Mouse (Mus musculus) cerebellum, postnatal 36 days (tissue): Measurements from ENCODE around the gene Slc26a8.

Experiments
- DNase-seq, 2 experiments: peaks; one replicate each; pipeline ENCODE4 v3.0.0; 2021 to 2022; ENCODE audit warnings: mixed read lengths in 2 of 2

Gene Slc26a8

DNA sequence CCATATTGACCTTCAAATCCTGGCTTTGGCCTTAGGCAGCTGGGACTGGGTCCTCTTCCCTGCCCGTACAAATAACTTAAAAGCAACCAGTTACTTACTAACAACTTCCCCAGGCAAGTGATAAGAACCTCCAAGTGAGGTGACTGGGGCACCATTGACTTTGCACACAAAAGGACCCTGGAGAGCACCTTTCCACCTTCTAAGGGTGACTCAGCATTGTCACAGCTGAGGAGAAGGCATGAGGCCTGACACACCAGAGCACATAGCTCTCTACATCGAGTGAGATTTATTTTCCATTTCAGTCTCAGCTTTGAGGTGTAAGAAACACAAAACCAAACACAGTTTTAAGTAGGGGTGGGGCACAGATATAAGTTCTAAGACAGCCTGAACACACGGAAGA is 99.4 kb downstream of the Slc26a8 start:
- DNase-seq: no peak

DNA sequence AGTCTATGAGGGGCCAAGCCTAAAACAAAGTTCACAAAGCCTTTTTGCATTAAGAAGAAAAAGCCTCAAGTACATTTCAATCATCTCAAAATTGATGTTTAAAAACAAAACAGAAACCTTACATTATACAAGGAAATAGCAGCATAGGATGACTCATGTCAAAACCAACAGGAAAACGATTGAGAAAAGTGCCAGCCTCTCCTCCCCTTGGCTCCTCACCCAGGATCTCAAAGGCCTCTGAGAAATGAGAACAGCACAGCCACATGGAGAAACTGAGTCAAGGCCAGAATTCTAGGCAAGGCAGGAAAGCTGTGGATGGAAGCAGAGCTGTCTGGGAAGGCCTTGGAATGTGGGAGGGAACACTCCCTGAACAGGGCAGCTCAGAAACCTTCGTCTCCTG is 101.4 kb downstream of the Slc26a8 start:
- DNase-seq: no peak
